Mouse (Mus musculus): ENCODE measurements around the gene Hs3st3a1. TPM values are rescaled to one million over a fixed set of nuclear protein-coding genes. Genes with fewer than 3 reads are reported as not detected.

Gene Hs3st3a1
- polyA plus RNA-seq, 1 experiment from 2014 or later = 2.0 TPM

DNA sequence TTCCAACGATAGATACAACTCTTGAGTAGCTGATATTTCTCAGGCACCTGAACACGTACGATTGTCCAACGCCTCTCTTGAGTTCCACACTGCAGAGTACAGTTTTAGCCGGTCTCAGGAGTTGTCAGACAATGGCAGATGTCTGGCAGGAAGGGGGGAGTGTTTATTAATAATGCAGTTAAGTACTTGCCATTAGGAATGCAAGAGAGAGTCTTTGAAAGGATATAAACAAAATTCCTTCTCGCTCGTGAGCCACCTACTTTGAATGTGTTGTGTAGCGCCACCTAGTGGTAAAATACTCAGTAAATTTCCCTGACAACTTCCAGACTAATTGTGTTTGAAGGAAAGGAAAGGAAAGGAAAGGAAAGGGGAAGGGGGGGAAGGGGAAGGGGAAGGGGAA, 7.0 kb downstream of the Hs3st3a1 start:
- DNase-seq (ENCODE audit: low spot score) = peak; percentile 38
- no peaks in the 10 kb centered on the region for H3K36me3 ChIP-seq (replicated peaks)
- peaks cover 38% of the 10 kb centered on the region for H3K4me1 ChIP-seq
- H3K4me3 ChIP-seq = no peak overlapping the region
- no peak overlapping the region for H3K27ac ChIP-seq (replicated peaks)
- WGBS = 40% methylated on average over 8 of the region's 8 CpGs
- H3K27me3 ChIP-seq (replicated peaks; ENCODE audit: low read depth, poor library complexity, severe bottlenecking) = peaks cover 35% of the 10 kb centered on the region
- no peaks in the 10 kb centered on the region for H3K9me3 ChIP-seq

DNA sequence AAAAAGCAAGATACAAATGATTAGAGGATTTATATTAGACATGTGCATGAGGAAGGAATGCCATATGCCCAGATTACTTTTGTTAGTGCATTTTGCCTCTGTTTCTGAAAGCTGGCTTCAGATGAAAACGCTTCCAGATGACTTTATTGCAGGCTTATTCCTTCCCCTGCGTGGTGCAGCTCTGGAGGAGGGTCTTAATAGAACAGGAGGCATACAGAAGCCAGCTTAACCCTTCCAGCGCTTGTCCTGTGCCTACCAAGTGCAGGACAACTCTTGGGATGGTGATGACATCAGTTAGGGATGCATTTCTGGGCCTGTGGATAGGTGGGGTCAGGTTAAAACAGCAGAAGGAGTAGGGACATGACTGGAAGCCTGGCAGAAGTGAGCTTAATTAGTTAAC, 7.6 kb downstream of the Hs3st3a1 start:
- H3K9me3 ChIP-seq = no peaks in the 10 kb centered on the region
- WGBS = 36% methylated on average over 3 of the region's 3 CpGs
- peaks cover 38% of the 10 kb centered on the region for H3K4me1 ChIP-seq
- peak overlapping the region; percentile 51; the same call in 1 of the 2 replicates for H3K27ac ChIP-seq (replicated peaks)
- peak; percentile 22 for DNase-seq (ENCODE audit: low spot score)
- no peaks in the 10 kb centered on the region for H3K36me3 ChIP-seq (replicated peaks)
- no peak overlapping the region for H3K4me3 ChIP-seq
- peaks cover 31% of the 10 kb centered on the region for H3K27me3 ChIP-seq (replicated peaks; ENCODE audit: low read depth, poor library complexity, severe bottlenecking)

DNA sequence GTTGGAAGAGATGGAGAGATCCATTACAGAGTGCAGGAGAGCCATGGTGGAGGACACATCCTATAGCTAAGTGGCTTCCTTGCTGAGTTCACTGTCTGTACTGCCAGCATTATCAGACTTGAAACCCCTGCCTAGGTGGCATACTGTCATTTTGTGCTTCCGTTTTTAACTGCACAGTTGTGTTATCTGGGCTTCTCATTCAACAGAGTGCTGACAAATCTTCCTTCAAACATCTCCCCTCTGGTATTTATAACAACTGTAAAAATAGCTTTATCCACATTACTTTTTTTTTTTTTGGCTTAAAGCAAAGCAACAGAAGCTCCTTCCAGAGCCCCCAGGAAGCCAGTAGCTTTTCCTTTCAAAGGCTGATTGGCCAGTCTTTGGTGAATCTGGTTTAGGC, 10.1 kb downstream of the Hs3st3a1 start:
- Histone ChIP-seq H3K4me1 (peaks cover 38% of the 10 kb centered on the region), H3K4me3 (no peak overlapping the region), H3K27me3 (replicated peaks; ENCODE audit: low read depth, poor library complexity, severe bottlenecking) (peaks cover 21% of the 10 kb centered on the region), H3K27ac (replicated peaks) (no peak overlapping the region), H3K36me3 (replicated peaks) (0 out of 2 replicates have a peak, but pooled peaks cover 4% of the 10 kb centered on the region), H3K9me3 (no peaks in the 10 kb centered on the region)
- 87% methylated on average over 1 of the region's 1 CpGs for WGBS
- DNase-seq (ENCODE audit: low spot score) = no peak

DNA sequence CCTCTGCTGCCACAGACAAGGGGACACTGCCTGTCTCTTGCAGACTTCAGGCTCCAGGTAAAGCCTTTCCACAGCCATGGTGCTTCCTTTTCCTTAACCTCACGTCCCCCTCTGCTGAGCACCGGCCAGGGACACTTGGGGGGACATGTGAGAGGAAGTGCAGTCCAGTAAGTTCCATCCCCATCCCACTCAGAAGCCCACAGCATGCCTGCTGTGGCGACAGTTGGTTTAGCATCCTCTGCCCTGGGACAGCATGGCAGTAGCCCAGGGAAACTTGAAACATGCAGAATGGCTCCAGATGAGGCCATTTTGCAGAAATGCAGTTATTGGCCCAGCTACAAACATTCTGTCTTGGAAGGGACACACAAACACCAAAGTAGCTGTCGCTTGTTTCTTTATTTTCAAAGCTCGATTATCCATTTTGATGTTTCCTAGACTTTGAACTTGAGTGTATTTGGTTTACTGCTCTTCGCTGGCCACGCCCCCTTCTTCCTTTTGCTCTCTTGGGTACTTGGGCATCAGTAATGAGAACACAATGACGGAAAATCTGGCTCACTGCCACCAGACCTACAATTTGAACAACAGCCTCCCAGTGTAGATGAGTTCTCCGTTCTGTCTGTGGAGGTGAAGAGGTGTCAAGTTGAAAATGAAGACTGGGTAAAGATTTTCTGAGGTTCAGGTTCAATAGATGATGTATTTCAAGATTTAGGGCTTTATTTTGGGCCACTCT, 13.6 kb downstream of the Hs3st3a1 start:
- Histone ChIP-seq H3K27me3 (replicated peaks; ENCODE audit: low read depth, poor library complexity, severe bottlenecking) (0 out of 2 replicates have a peak, but pooled peaks cover 2% of the 10 kb centered on the region), H3K4me1 (peaks cover 13% of the 10 kb centered on the region), H3K27ac (replicated peaks) (no peak overlapping the region), H3K36me3 (replicated peaks) (0 out of 2 replicates have a peak, but pooled peaks cover 4% of the 10 kb centered on the region), H3K9me3 (no peaks in the 10 kb centered on the region), H3K4me3 (no peak overlapping the region)
- WGBS = 88% methylated on average over 9 of the region's 9 CpGs
- no peak for DNase-seq (ENCODE audit: low spot score)

DNA sequence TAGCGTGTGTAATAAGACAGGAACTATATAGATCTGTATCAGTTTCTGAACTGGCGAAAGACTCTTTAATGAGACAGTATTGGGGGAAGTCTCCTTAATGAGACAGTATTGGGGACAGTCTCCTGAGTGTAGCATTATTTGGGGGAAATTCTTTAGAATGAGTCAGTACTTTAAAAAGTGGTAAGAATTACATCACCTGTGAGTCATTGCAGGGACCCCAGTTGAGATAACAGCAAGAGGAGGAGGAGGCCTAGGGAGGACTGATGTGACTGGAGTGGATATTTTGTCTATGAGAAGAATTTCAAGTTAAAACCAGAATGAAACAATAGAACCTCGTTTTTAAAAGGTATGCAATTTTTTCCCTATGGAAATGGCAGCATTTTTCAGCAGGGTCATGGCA, 26.6 kb downstream of the Hs3st3a1 start:
- no peak overlapping the region for H3K4me3 ChIP-seq
- no peaks in the 10 kb centered on the region for H3K9me3 ChIP-seq
- no peak overlapping the region for H3K27ac ChIP-seq (replicated peaks)
- DNase-seq (ENCODE audit: low spot score) = no peak
- H3K27me3 ChIP-seq (replicated peaks; ENCODE audit: low read depth, poor library complexity, severe bottlenecking) = no peaks in the 10 kb centered on the region
- H3K4me1 ChIP-seq = peaks cover 5% of the 10 kb centered on the region
- WGBS = 77% methylated on average over 3 of the region's 3 CpGs
- H3K36me3 ChIP-seq (replicated peaks) = no peaks in the 10 kb centered on the region

DNA sequence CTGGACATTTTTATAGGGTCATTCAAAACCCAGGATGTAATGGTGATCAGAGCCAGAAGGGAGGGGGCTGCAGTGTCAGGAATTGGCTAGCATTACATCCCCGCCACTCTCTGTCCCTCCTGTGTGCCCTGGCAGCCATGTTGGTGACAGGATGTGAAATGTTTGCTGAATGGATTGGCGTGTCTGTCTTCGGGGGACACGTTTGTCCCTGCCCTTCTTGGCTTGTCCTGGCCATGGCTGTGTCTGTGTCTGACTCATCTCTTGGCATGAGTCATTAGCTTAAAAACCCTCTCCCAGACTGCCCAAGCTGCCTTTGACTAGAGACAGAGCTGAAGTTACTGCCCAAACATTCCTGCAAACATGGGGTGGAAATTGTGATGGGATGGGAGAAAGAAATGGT, 33.6 kb downstream of the Hs3st3a1 start:
- no peaks in the 10 kb centered on the region for H3K9me3 ChIP-seq
- peaks cover 19% of the 10 kb centered on the region for H3K4me1 ChIP-seq
- no peak overlapping the region for H3K27ac ChIP-seq (replicated peaks)
- DNase-seq (ENCODE audit: low spot score) = no peak
- H3K27me3 ChIP-seq (replicated peaks; ENCODE audit: low read depth, poor library complexity, severe bottlenecking) = no peaks in the 10 kb centered on the region
- no peak overlapping the region for H3K4me3 ChIP-seq
- WGBS = 76% methylated on average over 4 of the region's 4 CpGs
- no peaks in the 10 kb centered on the region for H3K36me3 ChIP-seq (replicated peaks)

DNA sequence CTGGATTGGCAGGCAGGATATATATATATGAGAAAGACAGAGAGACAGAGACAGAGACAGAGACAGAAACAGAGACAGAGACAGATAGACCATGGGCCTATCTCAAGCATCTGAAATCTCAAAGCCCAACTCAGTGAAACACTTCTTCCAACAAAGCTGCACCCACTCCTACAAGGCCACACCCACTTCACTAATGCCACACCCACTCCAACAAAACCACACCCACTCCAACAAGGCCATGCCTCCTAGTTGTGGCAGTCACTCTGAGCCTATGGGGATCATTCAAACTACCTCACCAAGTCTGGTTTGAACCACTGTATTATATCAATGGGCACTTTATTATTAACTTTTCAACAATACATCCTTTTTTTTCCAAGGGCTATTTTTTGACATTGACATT, 35.6 kb downstream of the Hs3st3a1 start:
- no peak overlapping the region for H3K27ac ChIP-seq (replicated peaks)
- H3K27me3 ChIP-seq (replicated peaks; ENCODE audit: low read depth, poor library complexity, severe bottlenecking) = no peaks in the 10 kb centered on the region
- no peaks in the 10 kb centered on the region for H3K36me3 ChIP-seq (replicated peaks)

DNA sequence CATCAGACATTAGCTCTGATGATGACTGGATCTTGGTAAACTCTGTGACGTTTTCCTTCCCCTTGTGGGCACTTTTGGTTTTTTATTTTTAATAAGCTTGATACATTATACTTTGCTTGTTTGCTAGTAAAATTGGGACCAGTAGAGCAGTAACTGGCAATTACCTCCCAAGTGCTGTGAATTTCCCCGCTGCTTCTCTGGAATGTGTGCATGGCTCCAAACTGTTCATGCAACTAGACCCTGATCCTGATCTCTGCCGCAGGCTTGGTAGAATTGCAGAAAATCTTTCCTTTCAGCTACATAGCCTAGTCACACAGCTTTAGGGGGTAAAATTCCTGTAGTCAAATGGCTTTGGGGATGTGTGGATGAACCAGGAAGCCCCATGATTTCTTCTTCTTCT, 38.5 kb downstream of the Hs3st3a1 start:
- whole genome bisulfite sequencing = 78% methylated on average over 3 of the region's 3 CpGs
- Histone ChIP-seq H3K4me3 (no peak overlapping the region), H3K27ac (replicated peaks) (no peak overlapping the region), H3K36me3 (replicated peaks) (no peaks in the 10 kb centered on the region), H3K4me1 (peaks cover 16% of the 10 kb centered on the region), H3K9me3 (no peaks in the 10 kb centered on the region), H3K27me3 (replicated peaks; ENCODE audit: low read depth, poor library complexity, severe bottlenecking) (no peaks in the 10 kb centered on the region)
- DNase-seq (ENCODE audit: low spot score) = no peak

More for the DNA sequence above, 35.6 kb downstream of the Hs3st3a1 start:
- no peak for DNase-seq (ENCODE audit: low spot score)
- no peaks in the 10 kb centered on the region for H3K9me3 ChIP-seq
- H3K4me1 ChIP-seq = peaks cover 14% of the 10 kb centered on the region
- no peak overlapping the region for H3K4me3 ChIP-seq

DNA sequence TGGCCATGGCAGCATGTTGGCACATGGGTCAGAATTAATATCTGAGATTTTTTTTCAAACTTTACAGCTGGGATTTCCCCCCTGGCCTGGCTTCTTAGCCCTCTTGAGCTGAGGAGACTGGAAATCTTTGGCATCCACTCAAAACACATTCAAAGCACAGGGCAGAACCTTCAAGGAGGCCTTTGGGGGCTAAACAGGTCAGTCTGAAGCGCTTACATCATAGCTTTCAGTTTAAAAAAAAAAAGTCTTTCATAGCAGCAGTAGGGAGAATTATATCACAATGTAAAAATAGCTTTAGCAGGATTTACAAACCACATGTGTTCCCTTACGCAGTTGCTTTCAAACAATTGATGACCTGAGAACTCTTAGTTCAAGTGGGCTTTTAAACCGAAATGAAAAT, 46.3 kb downstream of the Hs3st3a1 start:
- Histone ChIP-seq H3K4me3 (no peak overlapping the region), H3K4me1 (peaks cover 15% of the 10 kb centered on the region), H3K9me3 (no peaks in the 10 kb centered on the region), H3K27ac (replicated peaks) (no peak overlapping the region), H3K36me3 (replicated peaks) (no peaks in the 10 kb centered on the region), H3K27me3 (replicated peaks; ENCODE audit: low read depth, poor library complexity, severe bottlenecking) (no peaks in the 10 kb centered on the region)
- 92% methylated on average over 3 of the region's 3 CpGs for WGBS
- DNase-seq (ENCODE audit: low spot score) = no peak

DNA sequence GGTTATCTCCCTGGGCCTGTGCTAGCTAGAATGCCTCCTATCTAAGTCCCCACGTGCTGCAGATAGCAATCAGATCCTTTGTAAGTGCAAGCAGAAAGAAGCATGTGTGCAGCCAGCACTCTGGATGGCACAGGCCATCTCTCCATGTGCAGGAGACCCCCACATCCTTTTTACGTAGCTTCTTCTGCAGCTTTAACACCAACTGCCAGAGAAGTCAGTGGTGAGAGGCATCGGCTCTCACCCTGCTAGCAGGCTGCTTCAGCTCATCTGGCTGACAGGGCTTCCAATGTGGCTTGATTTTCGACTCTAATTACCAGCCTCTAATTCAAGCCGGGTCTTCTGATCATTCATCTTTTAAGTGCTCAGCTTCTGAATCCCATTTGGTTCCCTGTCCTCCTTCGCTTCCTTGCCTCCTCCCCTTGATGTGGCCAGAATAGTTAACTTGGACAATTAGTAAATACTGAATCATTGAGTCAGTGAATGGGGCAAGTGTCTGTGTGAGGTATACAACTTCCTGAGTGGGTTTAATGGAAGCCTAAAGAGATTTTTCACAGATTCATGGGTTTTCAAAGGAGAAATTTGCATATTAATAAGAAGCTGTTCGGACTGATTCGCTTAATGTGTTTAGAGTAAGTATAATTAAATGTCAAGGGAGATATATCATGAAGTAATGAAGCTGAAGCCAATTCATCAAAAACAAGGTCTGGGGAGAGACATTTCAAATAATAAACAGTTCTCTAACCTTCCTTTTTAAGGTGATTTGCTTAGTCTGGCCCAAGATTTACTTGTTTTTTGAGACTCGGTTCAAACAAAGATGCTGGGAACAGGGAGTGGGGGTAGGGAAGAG, 54.7 kb downstream of the Hs3st3a1 start:
- Histone ChIP-seq H3K9me3 (no peaks in the 10 kb centered on the region), H3K27me3 (replicated peaks; ENCODE audit: low read depth, poor library complexity, severe bottlenecking) (peaks cover 24% of the 10 kb centered on the region; the same call in 1 of the 2 replicates), H3K4me1 (peaks cover 40% of the 10 kb centered on the region), H3K27ac (replicated peaks) (peak overlapping the region; percentile 59; the same call in 1 of the 2 replicates), H3K4me3 (no peak overlapping the region), H3K36me3 (replicated peaks) (no peaks in the 10 kb centered on the region)
- peak; percentile 18 for DNase-seq (ENCODE audit: low spot score)
- WGBS = 43% methylated on average over 9 of the region's 9 CpGs

DNA sequence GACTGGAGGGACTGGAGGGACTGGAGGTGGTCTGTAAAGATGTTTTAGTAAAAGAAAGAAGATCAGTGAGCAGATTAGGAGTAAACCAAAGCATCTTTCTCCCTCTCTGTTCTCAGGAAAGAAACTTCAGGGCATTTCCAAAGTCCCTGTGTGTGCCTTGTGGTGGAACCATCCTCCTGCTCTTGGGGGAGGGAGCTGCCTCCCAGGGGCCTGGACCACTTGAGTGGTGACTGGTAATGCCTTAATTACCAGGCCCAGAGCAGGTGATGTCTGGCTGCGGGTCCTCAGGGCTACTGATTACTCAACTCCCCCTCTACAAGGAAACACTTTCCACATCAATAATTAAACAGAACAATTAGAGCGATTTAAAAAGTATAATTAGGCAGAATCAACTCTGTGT, 59.3 kb downstream of the Hs3st3a1 start:
- no peak overlapping the region for H3K27ac ChIP-seq (replicated peaks)
- peaks cover 45% of the 10 kb centered on the region for H3K4me1 ChIP-seq

DNA sequence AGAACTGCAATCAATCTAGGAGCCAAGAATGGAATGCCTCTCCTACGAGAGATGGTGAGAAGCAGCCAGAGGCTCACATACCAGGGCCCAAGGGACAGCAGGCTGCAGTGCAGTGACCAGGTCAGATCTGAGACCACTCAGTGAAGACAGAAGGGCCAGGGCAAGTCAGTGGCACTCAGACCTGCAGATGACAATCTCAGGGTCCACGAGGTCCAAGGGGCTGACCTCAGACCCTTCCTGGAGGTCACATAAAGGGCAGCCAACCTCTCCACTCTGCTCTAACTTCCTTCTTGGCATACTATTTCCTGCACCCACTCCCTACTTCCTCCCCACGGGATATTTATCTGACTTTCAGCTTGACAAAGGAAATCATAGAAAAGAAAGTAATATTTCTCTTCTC, 60.8 kb downstream of the Hs3st3a1 start:
- WGBS = 18% methylated on average over 3 of the region's 3 CpGs
- peaks cover 11% of the 10 kb centered on the region; the same call in 1 of the 2 replicates for H3K27me3 ChIP-seq (replicated peaks; ENCODE audit: low read depth, poor library complexity, severe bottlenecking)

More for the DNA sequence above, 59.3 kb downstream of the Hs3st3a1 start:
- no peak for DNase-seq (ENCODE audit: low spot score)
- Histone ChIP-seq H3K4me3 (no peak overlapping the region), H3K36me3 (replicated peaks) (no peaks in the 10 kb centered on the region), H3K27me3 (replicated peaks; ENCODE audit: low read depth, poor library complexity, severe bottlenecking) (peaks cover 11% of the 10 kb centered on the region; the same call in 1 of the 2 replicates), H3K9me3 (no peaks in the 10 kb centered on the region)
- 29% methylated on average over 2 of the region's 2 CpGs for WGBS

More for the DNA sequence above, 60.8 kb downstream of the Hs3st3a1 start:
- Histone ChIP-seq H3K27ac (replicated peaks) (peak overlapping the region; percentile 37; the same call in 1 of the 2 replicates), H3K4me1 (peaks cover 37% of the 10 kb centered on the region), H3K4me3 (no peak overlapping the region), H3K36me3 (replicated peaks) (no peaks in the 10 kb centered on the region), H3K9me3 (no peaks in the 10 kb centered on the region)
- no peak for DNase-seq (ENCODE audit: low spot score)

Measured in embryonic facial prominence, embryonic 10.5 days (tissue).